Mouse (Mus musculus) mesoderm, embryonic 11.5 days (tissue): ENCODE results near the gene Rbms2.
A peak's percentile ranks its signal among the peaks of the same experiment; 100 is the strongest.
"Not testable (repeated sequence)": the region's sequence is repeated elsewhere in the genome, so short reads cannot be mapped to it uniquely, and the experiment has no call there.

Experiments used
- DNase-seq: peaks from one replicate; pipeline ENCODE4 v3.0.0-alpha.2; 2012; ENCODE audit warnings: low read depth, low spot score

The Rbms2 gene

GRCm38 (mm10) chr10:128091564-128092505 is 88.3 kb downstream of the Rbms2 start, which contains the start of gene Baz2a:
Baz2a (plus strand) TSS chr10:128091577.
- peak; percentile 43 for DNase-seq

GRCm38 (mm10) chr10:128090651-128091563 is 89.2 kb downstream of the Rbms2 start:
- DNase-seq = peak; percentile 91

GRCm38 (mm10) chr10:128089842-128090241 is 90.3 kb downstream of the Rbms2 start:
- no peak for DNase-seq

- DNase-seq = no peak
Observed at GRCm38 (mm10) chr10:128088181-128088580, 91.9 kb downstream of the Rbms2 start.

- DNase-seq = not testable (repeated sequence)
Observed at GRCm38 (mm10) chr10:128087216-128087615, 92.9 kb downstream of the Rbms2 start.

- DNase-seq = peak; percentile 43
Observed at GRCm38 (mm10) chr10:128086391-128086790, 93.7 kb downstream of the Rbms2 start.

GRCm38 (mm10) chr10:128084160-128084559 is 95.9 kb downstream of the Rbms2 start:
- no peak for DNase-seq

- DNase-seq = no peak
Observed at GRCm38 (mm10) chr10:128083688-128084087, 96.4 kb downstream of the Rbms2 start.

- DNase-seq = peak; percentile 99
Observed at GRCm38 (mm10) chr10:128082880-128083421, 97.1 kb downstream of the Rbms2 start, which contains the start of gene Atp5b. Atp5b (plus strand) TSS chr10:128083273.

- DNase-seq = no peak
Observed at GRCm38 (mm10) chr10:128082477-128082808, 97.7 kb downstream of the Rbms2 start.

- no peak for DNase-seq
Observed at GRCm38 (mm10) chr10:128081807-128082476, 98.2 kb downstream of the Rbms2 start.
